Mouse (Mus musculus): ENCODE data around the gene Gm49380.
"Not testable (repeated sequence)": the region's sequence is repeated elsewhere in the genome, so short reads cannot be mapped to it uniquely, and the experiment has no call there.

Gm49380 gene

GRCm38 (mm10) chr9:44125546-44126428 lies 12.5 kb upstream of the Gm49380 start:
- DNase-seq (ENCODE audit: low read depth, low spot score), result peak; percentile 63

GRCm38 (mm10) chr9:44125026-44125425 lies 11.7 kb upstream of the Gm49380 start:
- no peak for DNase-seq (ENCODE audit: low read depth, low spot score)

GRCm38 (mm10) chr9:44124317-44124716 lies 11.0 kb upstream of the Gm49380 start:
- no peak for DNase-seq (ENCODE audit: low read depth, low spot score)

GRCm38 (mm10) chr9:44119948-44120465 lies 6.7 kb upstream of the Gm49380 start:
- DNase-seq (ENCODE audit: low read depth, low spot score), result no peak

GRCm38 (mm10) chr9:44119011-44119410 lies 5.7 kb upstream of the Gm49380 start:
- DNase-seq (ENCODE audit: low read depth, low spot score), result no peak

GRCm38 (mm10) chr9:44116182-44116581 lies 2.9 kb upstream of the Gm49380 start:
- no peak for DNase-seq (ENCODE audit: low read depth, low spot score)

- DNase-seq (ENCODE audit: low read depth, low spot score), result no peak
Observed at GRCm38 (mm10) chr9:44115599-44115998, 2.3 kb upstream of the Gm49380 start.

- no peak for DNase-seq (ENCODE audit: low read depth, low spot score)
Observed at GRCm38 (mm10) chr9:44114453-44114852, 1.2 kb upstream of the Gm49380 start.

- not testable (repeated sequence) for DNase-seq (ENCODE audit: low read depth, low spot score)
Observed at GRCm38 (mm10) chr9:44111909-44112308, 1.4 kb downstream of the Gm49380 start.

GRCm38 (mm10) chr9:44109360-44110095 lies 3.8 kb downstream of the Gm49380 start:
- DNase-seq (ENCODE audit: low read depth, low spot score), result no peak

GRCm38 (mm10) chr9:44108269-44109055 lies 4.8 kb downstream of the Gm49380 start:
- DNase-seq (ENCODE audit: low read depth, low spot score), result no peak

- DNase-seq (ENCODE audit: low read depth, low spot score), result no peak
Observed at GRCm38 (mm10) chr9:44107557-44108179, 5.6 kb downstream of the Gm49380 start.

GRCm38 (mm10) chr9:44107110-44107509 lies 6.2 kb downstream of the Gm49380 start, which contains the start of gene C1qtnf5:
Gene C1qtnf5, plus strand, starts transcription at chr9:44107245.
- no peak for DNase-seq (ENCODE audit: low read depth, low spot score)

GRCm38 (mm10) chr9:44106596-44106995 lies 6.7 kb downstream of the Gm49380 start:
- DNase-seq (ENCODE audit: low read depth, low spot score), result no peak

- DNase-seq (ENCODE audit: low read depth, low spot score), result no peak
Observed at GRCm38 (mm10) chr9:44106182-44106581, 7.1 kb downstream of the Gm49380 start.

- no peak for DNase-seq (ENCODE audit: low read depth, low spot score)
Observed at GRCm38 (mm10) chr9:44105781-44106180, 7.5 kb downstream of the Gm49380 start.

- no peak for DNase-seq (ENCODE audit: low read depth, low spot score)
Observed at GRCm38 (mm10) chr9:44104881-44105280, 8.4 kb downstream of the Gm49380 start.

- no peak for DNase-seq (ENCODE audit: low read depth, low spot score)
Observed at GRCm38 (mm10) chr9:44101490-44101889, 11.8 kb downstream of the Gm49380 start, which contains the start of gene Mfrp. Gene Mfrp, plus strand, starts transcription at chr9:44101729.

GRCm38 (mm10) chr9:44096536-44096935 lies 16.8 kb downstream of the Gm49380 start:
- no peak for DNase-seq (ENCODE audit: low read depth, low spot score)

- DNase-seq (ENCODE audit: low read depth, low spot score), result no peak
Observed at GRCm38 (mm10) chr9:44095781-44096180, 17.5 kb downstream of the Gm49380 start.

- no peak for DNase-seq (ENCODE audit: low read depth, low spot score)
Observed at GRCm38 (mm10) chr9:44094737-44095136, 18.6 kb downstream of the Gm49380 start.
